Mouse (Mus musculus) gastrocnemius, postnatal 25 days (tissue): ENCODE results near the gene Xpo6. TPM values are rescaled to one million over a fixed set of nuclear protein-coding genes. Genes with fewer than 3 reads are reported as not detected.

Experiments
- DNase-seq: peaks from one replicate; pipeline ENCODE4 v3.0.0; 2022
- long read RNA-seq, 2 experiments: library from polyadenylated mRNA; stranded (forward); transcript quantifications; one replicate each; pipeline ENCODE4 v2.0.0; 2021
- total RNA-seq, 2 experiments: library from RNA; stranded (reverse); gene quantifications; 1 replicate in 1 of 2; 2 replicates in 1 of 2; pipeline ENCODE4 v1.2.3; 2021

Xpo6 gene
- 10 to 100 TPM; 15.8 to 16.0 TPM for total RNA-seq
- long read RNA-seq, experiment 1, partial matches to known transcripts, result 0 of 3 reads
- long read RNA-seq, experiment 1, other reads (novel, unspliced or antisense), result 3 of 3 reads
- long read RNA-seq, experiment 2, partial matches to known transcripts, result 1 of 5 reads
- long read RNA-seq, experiment 2, other reads (novel, unspliced or antisense), result 4 of 5 reads

DNA sequence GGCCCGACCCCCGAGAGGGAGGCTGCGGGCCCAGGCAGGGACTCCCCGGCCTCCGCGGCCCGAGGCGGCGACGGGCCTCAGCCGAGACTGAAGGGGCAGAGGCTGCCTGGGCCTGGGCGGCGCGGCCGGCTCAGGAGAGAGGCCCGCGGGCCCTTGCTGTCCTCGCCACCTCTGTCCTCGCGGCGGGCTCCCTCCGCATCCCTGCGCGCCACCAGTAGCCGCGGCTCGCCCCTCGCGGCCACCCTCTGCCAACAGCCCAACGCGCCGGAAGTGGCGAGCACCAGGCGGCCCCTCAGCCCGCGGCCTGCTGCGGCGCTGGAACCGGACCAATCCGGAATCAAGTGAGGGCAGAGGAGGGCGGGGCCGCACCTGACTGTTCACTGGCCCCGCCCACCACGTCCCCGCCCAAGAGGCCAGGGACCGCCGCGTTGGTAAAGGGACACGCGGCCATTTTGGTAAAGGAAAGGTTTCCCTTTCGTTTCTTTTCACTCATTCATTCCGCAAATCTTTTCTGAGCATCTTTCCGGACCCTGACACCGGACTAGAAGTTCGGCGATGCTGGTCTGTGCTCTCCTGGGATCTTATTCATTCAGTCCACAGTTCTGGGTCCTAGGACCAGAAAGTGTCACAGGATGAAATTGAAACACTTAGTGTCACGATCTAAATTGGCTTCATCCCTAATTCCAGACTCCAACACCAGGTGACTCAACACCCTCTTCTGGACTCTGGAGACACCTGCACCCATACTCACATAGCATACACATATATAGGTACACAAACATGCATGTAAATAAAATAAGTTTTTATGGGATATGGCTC is at the start of gene Xpo6:
Xpo6 (minus strand) TSS at position 324 of the 819 bp plus-strand sequence.
- peak; percentile 91 for DNase-seq

DNA sequence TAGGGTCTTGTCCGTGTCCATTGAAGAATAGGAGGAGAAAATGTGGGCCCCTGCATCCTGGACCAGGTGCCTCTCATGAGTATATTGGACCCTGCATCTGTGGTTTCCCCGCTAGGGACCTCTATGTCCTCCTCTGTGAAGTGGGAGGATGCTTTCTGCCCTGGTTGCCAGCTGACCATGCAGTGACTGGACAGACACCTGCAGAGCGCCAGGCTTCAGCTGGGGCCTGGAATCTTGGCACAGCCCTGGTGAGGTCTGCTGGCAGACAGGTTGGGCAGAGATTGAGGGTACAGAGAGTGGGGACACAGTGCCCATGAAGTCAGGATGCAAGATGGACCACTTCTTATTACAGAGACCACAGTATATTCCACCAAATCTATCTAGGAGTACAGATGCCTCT is 49.7 kb upstream of the Xpo6 start:
- no peak for DNase-seq

DNA sequence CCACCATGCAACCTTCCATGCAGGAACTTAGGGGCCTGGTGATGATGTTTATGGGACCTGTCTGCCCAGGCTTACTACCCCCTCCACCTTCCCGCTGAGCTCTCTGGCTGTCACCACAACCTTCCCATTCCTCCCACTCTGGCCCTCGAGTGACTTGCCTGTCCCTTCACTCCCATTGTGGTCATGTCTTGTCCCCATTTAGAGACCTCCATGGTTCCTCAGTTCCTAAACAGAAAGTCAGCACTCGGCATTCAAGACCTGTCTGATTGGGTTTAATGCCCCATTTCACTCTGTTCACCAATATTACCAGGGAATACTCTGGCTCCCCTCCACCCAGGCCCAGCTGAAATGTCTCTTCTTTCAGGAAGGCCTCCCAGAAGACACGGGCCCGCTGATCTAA is 48.8 kb upstream of the Xpo6 start:
- DNase-seq, result no peak

DNA sequence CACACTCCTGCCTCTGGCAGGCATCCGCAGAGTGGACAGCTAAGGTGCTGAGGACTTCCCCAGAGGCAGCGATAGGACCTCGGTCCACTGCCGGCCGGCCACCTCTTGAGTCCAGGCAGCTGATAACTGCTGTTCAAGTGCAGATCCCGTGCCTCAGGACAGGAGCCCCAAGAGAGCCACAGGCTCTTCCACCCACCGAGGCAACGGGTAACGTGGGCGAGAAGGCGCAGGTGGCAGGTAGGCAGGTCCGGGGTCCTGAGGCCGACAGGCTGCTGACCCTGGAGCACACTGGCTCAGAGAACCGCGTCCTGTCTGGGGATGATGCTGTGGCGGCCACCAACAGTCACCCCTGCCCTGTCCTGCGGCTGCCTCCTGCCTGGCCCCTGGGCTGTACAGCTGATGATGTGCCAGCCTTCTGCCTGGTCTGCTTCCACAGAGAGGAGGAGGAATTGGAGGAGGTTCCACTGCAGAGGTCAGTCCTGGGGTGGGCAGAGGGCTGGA is 48.4 kb upstream of the Xpo6 start:
- no peak for DNase-seq

DNA sequence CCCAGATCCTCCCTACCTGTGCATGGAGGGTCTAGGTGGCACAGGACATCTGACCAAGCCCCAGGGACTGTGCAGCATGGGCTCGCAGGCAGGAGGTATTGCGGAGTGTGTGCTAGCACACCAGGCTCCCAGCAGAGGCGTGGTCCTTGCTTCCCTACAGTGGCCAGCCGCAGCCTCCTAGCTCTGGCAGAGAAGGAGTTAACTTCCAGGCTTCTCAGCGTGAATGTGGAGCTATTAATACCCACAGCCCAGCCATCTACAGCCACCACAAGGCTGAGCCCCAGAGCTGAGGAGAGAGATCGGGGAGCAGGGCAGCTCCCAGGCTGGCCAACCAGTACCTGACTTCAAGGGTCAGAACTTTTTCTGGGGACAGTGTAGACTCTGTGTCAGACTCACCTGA is 47.8 kb upstream of the Xpo6 start:
- DNase-seq, result peak; percentile 41

DNA sequence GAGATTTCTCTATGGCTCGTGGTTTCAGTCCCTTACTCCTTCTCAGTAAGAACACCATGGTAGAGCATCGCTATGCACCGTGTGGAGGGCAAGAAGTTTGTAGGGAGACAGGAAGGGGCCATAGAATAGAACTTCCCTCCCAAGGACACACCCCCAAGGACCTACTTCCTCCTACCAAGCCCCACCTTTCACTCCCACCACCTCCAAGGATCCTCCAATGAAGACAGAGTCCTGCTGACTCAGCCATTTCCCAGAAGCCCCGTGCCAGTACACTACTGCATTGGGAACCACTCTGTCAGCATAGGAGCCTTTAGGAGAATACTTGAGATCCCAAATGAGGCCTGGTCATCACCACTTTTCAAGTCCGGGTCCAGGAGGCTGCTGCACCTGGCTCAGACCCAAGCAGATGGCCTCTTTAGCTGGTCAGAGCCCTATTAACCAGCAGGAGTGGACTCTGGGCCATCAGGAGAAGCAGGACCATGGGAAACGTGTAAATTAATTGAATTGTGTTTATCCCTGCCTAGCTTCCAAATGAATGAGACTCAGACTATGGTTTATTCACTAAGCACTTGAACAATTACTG is 44.0 kb upstream of the Xpo6 start:
- no peak for DNase-seq

DNA sequence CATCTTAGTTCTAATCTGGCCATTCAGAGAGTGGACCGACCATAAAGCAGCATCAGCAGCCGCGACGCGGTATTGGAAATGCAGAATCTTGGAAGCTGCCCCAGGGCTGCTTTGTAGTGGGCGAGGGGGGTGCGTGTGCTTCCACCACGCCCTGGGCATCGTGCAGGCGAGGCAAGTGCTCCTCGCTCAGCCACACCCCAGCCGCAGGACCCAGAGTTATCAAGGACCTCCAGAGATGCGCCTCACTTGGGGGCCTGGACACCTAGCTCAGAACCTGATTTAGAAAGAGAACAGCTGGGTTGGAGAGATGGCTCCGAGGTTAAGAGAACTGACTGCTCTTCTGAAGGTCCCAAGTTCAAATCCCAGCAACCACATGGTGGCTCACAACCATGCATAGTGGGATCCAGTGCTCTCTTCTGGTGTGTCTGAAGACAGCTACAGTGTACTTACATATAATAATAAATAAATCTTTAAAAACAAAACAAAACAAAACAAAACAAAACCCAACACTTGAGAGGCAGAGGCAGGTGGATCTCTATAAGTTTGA is 40.6 kb upstream of the Xpo6 start:
- DNase-seq, result no peak

DNA sequence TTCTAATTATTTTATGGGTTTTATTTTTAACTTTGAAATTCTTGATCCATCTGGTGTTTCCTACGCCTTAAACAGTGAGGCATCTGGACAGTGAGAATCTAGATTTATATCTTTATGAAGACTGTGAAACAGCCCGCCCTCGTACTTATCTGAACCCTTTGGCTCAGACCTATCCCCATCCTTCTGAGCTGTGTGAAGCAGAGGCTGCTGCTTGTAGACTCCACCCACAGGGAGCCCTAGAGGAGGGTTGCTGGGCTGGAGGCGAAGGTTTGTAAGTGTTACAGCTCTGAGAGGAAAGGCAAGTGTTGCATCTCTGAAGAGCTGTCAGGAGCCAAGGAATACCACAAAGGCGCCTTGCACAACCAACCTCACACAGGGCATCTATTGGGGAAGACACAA is 36.5 kb upstream of the Xpo6 start:
- no peak for DNase-seq

DNA sequence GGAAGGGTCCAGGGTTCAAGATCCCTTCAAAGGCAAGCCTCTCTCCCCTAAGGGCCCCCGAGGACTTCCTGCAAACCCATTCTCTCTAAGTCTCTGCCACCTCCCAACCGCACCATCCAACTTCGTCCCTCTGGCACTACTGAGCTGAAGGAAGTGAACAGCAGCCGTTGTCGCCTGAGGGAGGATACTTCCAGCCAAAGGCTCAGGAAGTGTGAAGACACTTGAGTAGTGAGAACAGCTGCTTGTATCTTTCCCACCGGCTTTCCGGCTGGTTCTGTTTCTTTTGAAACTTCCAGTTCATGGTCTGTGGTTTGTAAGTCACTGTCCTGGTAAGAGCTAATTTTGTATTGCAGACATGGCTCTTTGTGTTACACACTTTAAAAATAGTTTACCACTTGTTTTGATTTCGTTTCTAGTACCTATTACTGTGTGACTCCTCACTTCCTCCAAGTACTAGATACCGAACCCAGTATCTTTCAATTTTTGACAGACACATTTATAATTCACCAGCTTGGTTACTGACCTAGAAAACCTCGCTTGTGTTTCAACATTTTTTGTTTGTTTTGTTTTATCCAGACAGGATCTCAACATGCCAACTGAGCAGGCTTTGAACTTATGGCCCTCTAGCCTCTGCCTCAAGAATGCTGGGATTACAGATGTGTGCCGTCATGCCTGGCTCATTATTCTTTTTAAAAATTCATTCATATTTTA is 35.9 kb upstream of the Xpo6 start:
- DNase-seq, result no peak

DNA sequence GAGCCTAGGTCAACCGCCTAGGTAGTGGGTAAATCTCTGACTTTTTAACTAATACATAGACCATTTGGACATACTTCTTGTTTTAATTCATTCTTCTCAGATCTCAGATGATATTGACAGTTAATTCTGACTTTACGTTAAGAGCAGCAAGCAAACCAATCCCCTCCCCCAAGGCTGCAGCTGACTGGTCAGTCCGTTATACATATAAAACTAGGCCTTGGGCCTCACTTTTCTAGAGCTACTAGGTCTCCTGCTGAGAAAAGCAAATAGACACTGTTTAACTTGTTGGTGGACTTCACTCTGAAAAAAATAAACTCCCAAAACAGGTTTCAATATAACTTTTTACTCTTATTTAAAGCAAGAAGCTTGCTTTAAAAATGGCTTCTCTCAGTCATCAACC is 34.3 kb upstream of the Xpo6 start:
- DNase-seq, result no peak

DNA sequence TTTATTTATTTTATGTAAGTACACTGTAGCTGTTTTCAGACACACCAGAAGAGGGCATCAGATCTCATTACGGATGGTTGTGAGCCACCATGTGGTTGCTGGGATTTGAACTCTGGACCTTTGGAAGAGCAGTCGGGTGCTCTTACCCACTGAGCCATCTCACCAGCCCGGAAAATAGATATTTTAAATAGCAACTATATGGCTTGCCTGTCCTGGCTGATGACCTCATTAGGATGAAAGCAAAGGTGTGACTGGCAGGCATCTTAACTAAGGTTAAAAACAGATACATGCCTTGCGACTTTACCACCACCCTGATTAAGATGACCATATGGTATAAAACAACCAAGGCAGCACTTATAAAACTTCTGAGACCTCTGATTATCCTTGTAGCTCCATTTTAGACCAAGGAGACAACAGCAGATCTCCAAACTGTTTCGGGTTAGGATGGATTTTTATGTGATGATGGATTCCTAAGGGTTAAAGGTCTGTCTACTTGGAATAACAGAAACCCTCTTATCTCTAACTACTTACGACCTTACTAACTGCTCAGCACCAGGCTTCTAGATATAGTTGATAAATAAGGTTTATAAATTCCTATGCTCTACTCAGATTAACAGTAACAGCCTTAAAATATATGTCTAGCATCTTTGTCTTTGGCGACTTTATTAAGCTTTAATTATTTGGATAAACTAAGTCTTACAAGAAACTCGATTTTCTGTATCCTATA is 32.2 kb upstream of the Xpo6 start:
- DNase-seq, result no peak

DNA sequence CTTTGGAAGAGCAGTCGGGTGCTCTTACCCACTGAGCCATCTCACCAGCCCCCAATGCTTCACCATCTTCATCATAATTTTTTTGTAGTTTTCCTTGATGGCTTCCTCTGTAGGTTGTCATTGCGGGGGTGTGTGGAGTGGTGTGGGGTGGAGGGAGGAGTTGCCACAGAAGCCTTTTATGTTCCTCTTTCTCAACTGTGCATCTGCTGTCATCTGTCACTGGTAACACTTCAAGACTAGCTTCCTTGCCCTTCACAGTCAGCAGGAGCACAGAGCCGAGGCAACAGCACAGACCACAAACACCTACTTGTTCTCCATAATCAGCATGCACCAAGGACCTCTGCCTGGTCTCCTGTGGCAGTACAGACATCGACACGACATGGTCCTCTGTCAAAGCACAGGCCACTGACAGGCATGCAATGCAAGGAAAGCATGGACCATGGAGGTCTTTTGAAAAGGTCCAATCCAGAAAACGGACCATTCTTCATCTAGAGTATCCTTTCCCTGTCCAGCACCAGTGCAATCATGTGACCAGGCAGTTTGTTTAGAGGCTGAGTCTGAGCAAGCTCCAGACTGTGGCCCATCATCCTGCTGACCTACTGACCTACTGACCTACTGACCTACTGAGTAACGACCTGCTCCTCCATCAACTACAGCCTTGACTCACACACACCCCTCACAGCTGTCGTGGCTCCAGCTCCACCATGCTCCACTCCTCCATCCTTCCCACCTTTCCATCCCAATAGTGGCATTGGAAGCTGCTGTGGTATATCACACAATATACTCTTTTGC is 30.3 kb upstream of the Xpo6 start:
- no peak for DNase-seq

DNA sequence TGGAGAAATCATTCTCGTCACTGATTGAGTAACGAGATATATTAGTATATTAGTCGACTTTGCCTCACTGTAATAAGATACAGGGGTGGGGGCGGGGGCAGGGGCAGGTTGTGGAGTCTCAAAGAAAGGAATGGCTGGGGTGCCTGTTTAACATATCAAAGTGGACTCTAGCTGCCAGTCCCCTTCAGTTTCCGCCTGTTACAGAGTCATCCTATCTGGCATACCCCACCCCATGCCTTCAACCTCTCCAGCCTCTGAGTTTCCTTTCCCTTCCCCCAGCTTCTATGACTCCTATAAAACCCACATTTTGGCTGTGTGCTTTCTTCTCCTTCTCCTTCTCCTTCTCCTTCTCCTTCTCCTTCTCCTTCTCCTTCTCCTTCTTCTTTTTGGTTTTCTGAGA is 25.8 kb upstream of the Xpo6 start:
- DNase-seq, result no peak

DNA sequence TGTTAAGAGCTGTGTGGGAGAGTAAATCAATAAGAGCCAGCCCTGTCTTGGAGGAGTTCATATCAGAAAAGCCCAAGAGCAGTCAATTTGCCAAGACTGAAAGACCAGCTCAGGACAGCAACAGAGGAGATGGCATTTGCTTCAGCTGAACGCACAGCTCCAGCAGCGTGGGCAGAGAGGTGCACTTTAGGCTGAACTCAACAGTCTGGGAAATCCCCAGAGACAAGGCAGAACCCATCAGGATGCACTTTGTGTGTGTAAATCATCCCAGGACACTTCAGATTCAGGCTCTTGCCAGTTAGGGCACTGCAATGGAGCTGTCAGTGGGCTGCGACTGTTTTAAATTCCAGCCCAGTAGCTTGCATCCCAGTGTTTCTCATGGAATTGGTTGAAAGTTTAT is 22.5 kb upstream of the Xpo6 start:
- DNase-seq, result no peak

DNA sequence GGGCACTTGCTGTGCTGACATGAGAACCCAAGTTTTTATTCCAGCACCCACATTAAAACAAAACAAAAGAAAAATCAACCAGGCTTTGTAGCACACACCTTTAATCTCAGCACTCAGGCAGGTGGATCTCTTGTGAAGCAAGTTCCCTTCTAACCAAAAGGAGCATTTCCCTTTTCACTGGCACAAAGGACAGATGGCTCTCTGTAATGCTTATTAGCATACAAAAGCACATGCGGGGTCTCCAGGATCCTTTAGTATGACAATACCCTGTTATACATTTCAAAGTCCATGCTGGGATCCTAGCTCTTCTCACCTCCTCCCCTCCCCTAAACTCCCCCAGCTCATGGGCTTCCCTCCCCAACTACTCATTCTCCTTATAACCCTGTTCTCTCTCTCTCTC is 20.3 kb upstream of the Xpo6 start:
- DNase-seq, result no peak

DNA sequence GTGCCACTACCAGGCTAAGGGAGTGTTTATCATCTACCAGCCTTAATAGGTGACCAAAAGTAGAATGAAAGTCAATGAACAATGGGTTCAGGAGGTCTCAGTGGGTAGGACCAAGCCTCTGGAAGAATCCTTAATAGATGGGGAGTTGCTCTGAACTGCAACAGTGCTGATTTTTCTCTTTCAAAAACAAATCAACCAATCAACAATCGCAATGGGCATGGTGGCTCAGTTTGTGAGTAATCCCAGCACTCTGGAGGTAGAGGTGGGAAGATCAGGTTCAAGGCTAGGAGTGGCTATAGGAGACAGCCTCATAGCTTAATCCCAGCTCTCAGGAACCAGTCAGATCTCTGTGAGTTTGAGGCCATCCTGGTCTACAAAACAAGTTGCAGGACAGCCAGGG is 18.0 kb upstream of the Xpo6 start:
- no peak for DNase-seq

DNA sequence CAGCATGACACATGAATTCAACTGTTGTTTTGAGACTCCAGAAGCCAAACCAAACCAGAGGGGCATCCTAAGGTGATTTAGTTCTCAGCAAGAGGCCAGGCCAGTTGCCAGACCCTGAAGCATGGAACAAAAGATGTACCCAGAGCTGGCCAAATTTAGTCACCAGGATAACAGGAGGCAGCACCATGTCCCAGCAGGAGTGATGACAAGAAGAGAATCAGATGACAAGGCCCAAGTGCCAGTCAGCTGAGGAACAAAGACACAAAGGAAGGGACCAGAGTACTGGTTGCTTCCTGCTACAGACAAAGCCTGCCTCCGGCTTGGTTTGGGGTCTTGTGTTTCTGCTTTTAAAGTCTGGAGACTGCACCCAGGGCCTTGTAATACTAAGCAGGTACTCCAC is 16.6 kb upstream of the Xpo6 start:
- no peak for DNase-seq

DNA sequence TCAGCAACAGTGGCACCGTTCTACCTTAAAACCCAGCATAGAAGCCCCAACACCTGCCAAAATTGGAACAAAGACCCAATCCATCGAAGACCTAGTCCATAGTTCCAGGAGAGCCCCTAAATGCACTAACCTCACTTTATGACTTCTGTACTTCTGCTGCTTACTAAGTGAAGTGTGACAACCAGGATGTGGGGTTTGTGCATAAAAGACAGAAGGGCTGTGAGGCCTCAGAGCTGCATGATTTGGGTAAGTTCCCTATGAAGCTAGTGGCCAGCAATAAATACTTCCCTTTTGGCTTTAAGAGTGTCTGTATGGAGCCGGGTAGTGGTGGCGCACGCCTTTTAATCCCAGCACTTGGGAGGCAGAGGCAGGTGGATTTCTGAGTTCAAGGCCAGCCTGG is 10.6 kb upstream of the Xpo6 start:
- DNase-seq, result no peak

DNA sequence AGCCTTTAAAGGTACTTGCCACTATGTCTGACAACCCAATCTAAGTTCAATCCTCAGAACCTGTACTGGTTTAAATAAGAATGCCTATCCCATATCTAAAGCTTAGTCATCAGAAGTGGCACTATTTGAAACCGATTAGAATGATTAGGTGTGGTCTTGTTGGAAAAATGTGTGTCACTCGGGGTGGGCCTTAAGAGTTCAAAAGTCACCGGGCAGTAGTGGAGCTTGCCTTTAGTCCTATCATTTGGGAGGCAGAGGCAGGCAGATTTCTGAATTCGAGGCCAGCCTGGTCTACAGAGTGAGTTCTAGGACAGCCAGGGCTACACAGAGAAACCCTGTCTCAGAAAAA is 670 bp upstream of the Xpo6 start:
- no peak for DNase-seq

DNA sequence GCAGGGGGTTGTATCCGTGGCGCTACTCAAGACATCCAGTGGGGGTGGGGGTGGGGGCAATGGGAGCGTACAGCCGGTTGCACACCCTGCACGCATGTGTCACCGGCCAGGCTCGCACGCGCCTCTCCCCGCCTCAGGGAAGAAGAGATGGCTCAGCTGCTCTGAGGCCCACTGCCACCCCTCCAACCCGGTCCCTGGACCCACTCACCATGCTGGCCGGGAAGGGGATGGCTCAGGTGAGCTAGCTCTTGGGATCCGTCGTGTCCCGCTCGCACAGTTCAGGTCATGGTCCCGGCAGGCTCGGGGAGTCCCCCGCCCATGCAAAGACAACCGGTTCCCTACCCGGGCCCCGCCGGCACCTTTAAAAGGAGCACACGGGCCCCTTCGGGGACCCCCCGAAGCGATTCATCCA is 604 bp downstream of the Xpo6 start:
- DNase-seq, result peak; percentile 29

DNA sequence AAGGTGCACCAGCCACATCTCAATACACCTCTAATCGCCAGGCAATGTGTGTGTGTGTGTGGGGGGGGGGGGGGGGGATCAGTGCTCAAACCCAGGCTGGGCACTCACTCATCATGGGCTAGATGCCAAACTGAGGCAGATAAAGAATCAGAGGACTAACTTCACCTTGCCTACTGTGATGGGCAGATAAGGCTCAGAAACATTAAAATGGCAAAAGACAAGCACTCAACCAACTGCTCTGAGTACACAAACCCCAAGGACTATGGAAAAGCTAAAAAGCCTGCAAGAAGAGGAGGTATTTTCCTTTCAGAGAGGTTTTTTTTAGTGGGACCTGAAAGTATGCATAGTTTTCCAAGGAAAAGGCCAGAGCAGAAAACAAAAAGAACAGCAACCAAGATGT is 1.4 kb downstream of the Xpo6 start:
- DNase-seq, result no peak
